Mouse (Mus musculus): ENCODE measurements around the gene Smarcd1. TPM values are rescaled to one million over a fixed set of nuclear protein-coding genes. Genes with fewer than 3 reads are reported as not detected.

Gene Smarcd1
- polyA plus RNA-seq, 1 experiment, result 28.6 TPM

DNA sequence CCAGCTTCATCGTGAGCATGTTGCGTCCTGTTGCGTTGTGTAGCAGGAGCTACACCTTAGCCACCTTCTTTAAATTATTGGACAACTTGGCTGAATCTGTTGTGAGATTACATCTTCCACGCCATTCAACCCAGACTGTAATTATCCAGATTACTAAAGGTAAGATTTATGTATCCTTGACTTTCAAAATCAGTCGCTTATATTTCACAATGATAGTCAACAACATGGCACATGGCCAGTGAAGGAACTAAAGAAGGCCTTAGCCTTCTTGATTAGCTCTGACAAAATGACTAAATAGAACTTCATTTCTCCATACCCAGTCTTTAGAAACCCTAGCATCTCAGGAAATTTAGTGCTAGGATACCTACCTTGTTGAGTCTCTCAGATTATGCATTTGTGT lies 31.3 kb downstream of the Smarcd1 start:
- Histone ChIP-seq H3K4me3 (ENCODE audit: insufficient read depth, poor library complexity, severe bottlenecking) (no peak overlapping the region), H3K27me3 (ENCODE audit: control insufficient read depth, insufficient read depth, insufficient read length) (no peaks in the 10 kb centered on the region), H3ac (ENCODE audit: control insufficient read depth, insufficient read length, low read depth) (no peak overlapping the region), H3K79me2 (ENCODE audit: control insufficient read depth, insufficient read depth) (peaks cover 8% of the 10 kb centered on the region), H3K79me3 (ENCODE audit: low read depth) (no peaks in the 10 kb centered on the region), H3K36me3 (ENCODE audit: control insufficient read depth, insufficient read depth) (peaks cover 77% of the 10 kb centered on the region)
- no peak for TF ChIP-seq CEBPB (IDR thresholded peaks at IDR 0.05; ENCODE audit: low read depth)
- no peak for TF ChIP-seq CTCF (IDR thresholded peaks at IDR 0.05; ENCODE audit: control insufficient read depth, insufficient read depth, insufficient read length)
- TF ChIP-seq MAX (IDR thresholded peaks at IDR 0.05), result no peak
- TF ChIP-seq USF1 (IDR thresholded peaks at IDR 0.05; ENCODE audit: low read depth), result no peak
- no peak for TF ChIP-seq FOSL1 (IDR thresholded peaks at IDR 0.05; ENCODE audit: insufficient read depth, low read length, poor library complexity, severe bottlenecking)
- TF ChIP-seq MYOG (IDR thresholded peaks at IDR 0.05; ENCODE audit: control insufficient read depth, extremely low read depth, insufficient read length), result no peak
- TF ChIP-seq MYOD1 (IDR thresholded peaks at IDR 0.05; ENCODE audit: control insufficient read depth, insufficient read length, low read depth), result no peak

DNA sequence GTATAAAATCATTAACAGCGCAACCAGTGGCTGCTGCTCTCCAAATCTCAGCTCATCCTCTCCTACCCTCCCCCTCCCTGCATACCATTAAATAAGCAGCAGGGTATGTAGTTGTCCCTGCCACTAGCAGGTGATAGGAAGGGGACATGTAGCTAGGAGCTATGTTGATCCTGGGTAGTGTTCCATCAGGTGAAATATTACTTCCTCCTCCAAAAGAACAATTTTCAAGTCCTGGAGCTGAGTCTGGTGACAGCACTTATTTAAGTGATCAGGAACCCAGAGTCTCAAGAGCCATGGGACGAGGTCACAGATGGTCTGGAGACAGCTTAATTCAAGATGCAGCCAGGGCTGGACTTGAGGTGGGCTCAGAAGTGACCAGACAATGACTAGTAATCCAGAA lies 33.7 kb downstream of the Smarcd1 start:
- Histone ChIP-seq H3K36me3 (ENCODE audit: control insufficient read depth, insufficient read depth) (peaks cover 90% of the 10 kb centered on the region), H3ac (ENCODE audit: control insufficient read depth, insufficient read length, low read depth) (no peak overlapping the region), H3K79me3 (ENCODE audit: low read depth) (no peaks in the 10 kb centered on the region), H3K79me2 (ENCODE audit: control insufficient read depth, insufficient read depth) (no peaks in the 10 kb centered on the region), H3K27me3 (ENCODE audit: control insufficient read depth, insufficient read depth, insufficient read length) (no peaks in the 10 kb centered on the region), H3K4me3 (ENCODE audit: insufficient read depth, poor library complexity, severe bottlenecking) (no peak overlapping the region)
- TF ChIP-seq CEBPB (IDR thresholded peaks at IDR 0.05; ENCODE audit: low read depth) (no peak), MYOG (IDR thresholded peaks at IDR 0.05; ENCODE audit: control insufficient read depth, extremely low read depth, insufficient read length) (no peak), USF1 (IDR thresholded peaks at IDR 0.05; ENCODE audit: low read depth) (no peak), MAX (IDR thresholded peaks at IDR 0.05) (no peak), CTCF (IDR thresholded peaks at IDR 0.05; ENCODE audit: control insufficient read depth, insufficient read depth, insufficient read length) (no peak), FOSL1 (IDR thresholded peaks at IDR 0.05; ENCODE audit: insufficient read depth, low read length, poor library complexity, severe bottlenecking) (no peak), MYOD1 (IDR thresholded peaks at IDR 0.05; ENCODE audit: control insufficient read depth, insufficient read length, low read depth) (no peak)

DNA sequence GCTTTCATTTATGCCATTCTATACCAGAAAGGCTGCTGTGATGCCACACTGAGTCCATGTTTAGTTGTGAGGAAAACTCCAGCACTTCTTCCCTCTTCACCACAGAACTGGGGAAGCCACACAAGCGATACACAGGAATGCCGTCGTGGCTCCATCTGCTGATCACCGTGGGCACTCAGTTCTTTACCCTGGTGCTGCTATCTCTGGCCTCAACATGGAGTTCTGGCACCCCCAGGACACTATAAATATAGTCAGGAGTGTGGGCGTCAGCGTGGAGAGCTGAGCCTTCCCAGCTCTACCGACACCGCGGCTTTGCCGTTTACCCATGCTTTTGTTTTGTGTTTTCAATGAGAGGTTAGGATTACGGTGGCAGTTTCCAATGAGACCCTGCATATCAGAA lies 34.7 kb downstream of the Smarcd1 start:
- no peak for TF ChIP-seq USF1 (IDR thresholded peaks at IDR 0.05; ENCODE audit: low read depth)
- no peak for TF ChIP-seq FOSL1 (IDR thresholded peaks at IDR 0.05; ENCODE audit: insufficient read depth, low read length, poor library complexity, severe bottlenecking)
- TF ChIP-seq MYOD1 (IDR thresholded peaks at IDR 0.05; ENCODE audit: control insufficient read depth, insufficient read length, low read depth), result no peak
- TF ChIP-seq MAX (IDR thresholded peaks at IDR 0.05), result no peak
- no peak for TF ChIP-seq MYOG (IDR thresholded peaks at IDR 0.05; ENCODE audit: control insufficient read depth, extremely low read depth, insufficient read length)
- TF ChIP-seq CEBPB (IDR thresholded peaks at IDR 0.05; ENCODE audit: low read depth), result no peak
- no peak for TF ChIP-seq CTCF (IDR thresholded peaks at IDR 0.05; ENCODE audit: control insufficient read depth, insufficient read depth, insufficient read length)
- no peaks in the 10 kb centered on the region for H3K79me3 ChIP-seq (ENCODE audit: low read depth)
- no peaks in the 10 kb centered on the region for H3K27me3 ChIP-seq (ENCODE audit: control insufficient read depth, insufficient read depth, insufficient read length)
- peaks cover 96% of the 10 kb centered on the region for H3K36me3 ChIP-seq (ENCODE audit: control insufficient read depth, insufficient read depth)
- H3K4me3 ChIP-seq (ENCODE audit: insufficient read depth, poor library complexity, severe bottlenecking), result no peak overlapping the region
- H3K79me2 ChIP-seq (ENCODE audit: control insufficient read depth, insufficient read depth), result no peaks in the 10 kb centered on the region
- H3ac ChIP-seq (ENCODE audit: control insufficient read depth, insufficient read length, low read depth), result no peak overlapping the region

DNA sequence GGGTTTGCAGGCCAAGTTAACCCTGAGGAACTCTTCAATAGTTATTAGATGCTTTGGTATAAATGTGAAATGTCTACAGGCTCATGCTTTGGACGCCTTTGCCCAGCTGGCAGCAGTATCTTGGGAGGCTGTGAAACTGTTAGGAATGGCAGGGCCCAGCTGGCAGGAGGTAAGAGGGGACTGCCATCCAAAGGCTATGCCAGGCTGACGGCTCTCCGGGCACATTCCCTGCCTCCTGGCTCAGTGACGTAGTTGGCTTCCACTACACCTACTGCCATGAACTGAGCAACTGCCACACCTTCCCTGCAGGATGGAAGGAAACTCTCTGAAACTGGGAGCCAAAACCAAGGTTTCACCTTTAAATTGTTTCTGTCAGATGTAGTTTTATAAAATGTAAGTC lies 38.3 kb downstream of the Smarcd1 start:
- no peak overlapping the region for H3ac ChIP-seq (ENCODE audit: control insufficient read depth, insufficient read length, low read depth)
- no peaks in the 10 kb centered on the region for H3K27me3 ChIP-seq (ENCODE audit: control insufficient read depth, insufficient read depth, insufficient read length)
- peaks cover 88% of the 10 kb centered on the region for H3K36me3 ChIP-seq (ENCODE audit: control insufficient read depth, insufficient read depth)
- TF ChIP-seq MYOD1 (IDR thresholded peaks at IDR 0.05; ENCODE audit: control insufficient read depth, insufficient read length, low read depth) (no peak), USF1 (IDR thresholded peaks at IDR 0.05; ENCODE audit: low read depth) (no peak), CEBPB (IDR thresholded peaks at IDR 0.05; ENCODE audit: low read depth) (no peak), CTCF (IDR thresholded peaks at IDR 0.05; ENCODE audit: control insufficient read depth, insufficient read depth, insufficient read length) (no peak)
- H3K79me2 ChIP-seq (ENCODE audit: control insufficient read depth, insufficient read depth), result no peaks in the 10 kb centered on the region
- H3K79me3 ChIP-seq (ENCODE audit: low read depth), result no peaks in the 10 kb centered on the region
- H3K4me3 ChIP-seq (ENCODE audit: insufficient read depth, poor library complexity, severe bottlenecking), result no peak overlapping the region

DNA sequence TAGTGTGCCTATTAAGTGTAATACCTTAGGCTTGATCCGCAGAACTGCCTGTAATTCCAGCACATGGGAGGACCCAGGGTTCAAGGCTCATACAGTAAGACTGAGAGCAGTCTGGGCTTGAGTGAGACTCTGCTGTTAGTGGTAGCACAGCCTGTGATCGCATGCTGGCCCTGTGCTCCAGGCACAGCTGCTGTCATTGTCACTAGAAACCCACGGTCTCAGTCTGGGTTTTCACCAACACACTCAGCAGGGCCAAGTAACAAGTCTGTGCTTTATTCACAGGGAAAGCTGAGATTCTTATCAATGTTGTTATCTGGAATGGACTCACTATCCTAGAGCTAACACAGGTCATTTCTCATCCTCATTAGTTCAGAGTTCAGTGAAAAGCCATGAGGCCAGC lies 52.3 kb downstream of the Smarcd1 start:
- peaks cover 88% of the 10 kb centered on the region for H3K79me2 ChIP-seq (ENCODE audit: control insufficient read depth, insufficient read depth)
- peaks cover 41% of the 10 kb centered on the region for H3K79me3 ChIP-seq (ENCODE audit: low read depth)
- peaks cover 14% of the 10 kb centered on the region for H3K36me3 ChIP-seq (ENCODE audit: control insufficient read depth, insufficient read depth)
- H3ac ChIP-seq (ENCODE audit: control insufficient read depth, insufficient read length, low read depth), result no peak overlapping the region
- TF ChIP-seq MAX (IDR thresholded peaks at IDR 0.05) (no peak), CEBPB (IDR thresholded peaks at IDR 0.05; ENCODE audit: low read depth) (no peak), FOSL1 (IDR thresholded peaks at IDR 0.05; ENCODE audit: insufficient read depth, low read length, poor library complexity, severe bottlenecking) (no peak), USF1 (IDR thresholded peaks at IDR 0.05; ENCODE audit: low read depth) (no peak), CTCF (IDR thresholded peaks at IDR 0.05; ENCODE audit: control insufficient read depth, insufficient read depth, insufficient read length) (no peak), MYOD1 (IDR thresholded peaks at IDR 0.05; ENCODE audit: control insufficient read depth, insufficient read length, low read depth) (no peak), MYOG (IDR thresholded peaks at IDR 0.05; ENCODE audit: control insufficient read depth, extremely low read depth, insufficient read length) (no peak)
- no peak overlapping the region for H3K4me3 ChIP-seq (ENCODE audit: insufficient read depth, poor library complexity, severe bottlenecking)
- H3K27me3 ChIP-seq (ENCODE audit: control insufficient read depth, insufficient read depth, insufficient read length), result no peaks in the 10 kb centered on the region

Other genes with a start within 250 kb of the Smarcd1 start
- 17.7 TPM for gene Nckap5l, start 244.4 kb upstream of the Smarcd1 start, polyA plus RNA-seq (2012; fragmentation: generic; extraction: Trizol)
- gene Bcdin3d, start 227.4 kb upstream of the Smarcd1 start, polyA plus RNA-seq (2012; fragmentation: generic; extraction: Trizol), result 12.4 TPM
- 0.68 TPM for gene Faim2, start 174.0 kb upstream of the Smarcd1 start, polyA plus RNA-seq (2012; fragmentation: generic; extraction: Trizol)
- gene Aqp2, start 123.1 kb upstream of the Smarcd1 start, polyA plus RNA-seq (2012; fragmentation: generic; extraction: Trizol), result 0.18 TPM
- 395 TPM for gene Aqp5, start 111.3 kb upstream of the Smarcd1 start, polyA plus RNA-seq (2012; fragmentation: generic; extraction: Trizol)
- gene Aqp6, start 100.7 kb upstream of the Smarcd1 start, polyA plus RNA-seq (2012; fragmentation: generic; extraction: Trizol), result not detected
- gene Racgap1, start 50.5 kb upstream of the Smarcd1 start, polyA plus RNA-seq (2012; fragmentation: generic; extraction: Trizol), result 175 TPM
- 2.2 TPM for gene Asic1, start 31.8 kb upstream of the Smarcd1 start, polyA plus RNA-seq (2012; fragmentation: generic; extraction: Trizol)
- not detected for gene Gm17349, start 3.4 kb downstream of the Smarcd1 start, polyA plus RNA-seq (2012; fragmentation: generic; extraction: Trizol)
- gene Gpd1, start 15.4 kb downstream of the Smarcd1 start, polyA plus RNA-seq (2012; fragmentation: generic; extraction: Trizol), result 0.64 TPM
- gene Cox14, start 23.5 kb downstream of the Smarcd1 start, polyA plus RNA-seq (2012; fragmentation: generic; extraction: Trizol), result 210 TPM
- gene Cers5, start 70.8 kb downstream of the Smarcd1 start, polyA plus RNA-seq (2012; fragmentation: generic; extraction: Trizol), result 101 TPM
- 130 TPM for gene Lima1, start 173.3 kb downstream of the Smarcd1 start, polyA plus RNA-seq (2012; fragmentation: generic; extraction: Trizol)